Mouse (Mus musculus) right cerebral cortex, postnatal 14 days (tissue): ENCODE measurements at regions not wholly inside any gene's neighbourhood (a gene's known extent, or its start where the extent isn't known, plus 50 kb on each side); places are given as distances from the start of the nearest gene placed in this dataset.

ENCODE experiments used
- DNase-seq: peaks from one replicate; pipeline ENCODE4 v3.0.0; 2022

GRCm38 (mm10) chr13:102537424-102538242 is 155.7 kb upstream of the Cd180 start:
- DNase-seq, result no peak

GRCm38 (mm10) chr13:102540436-102540835 is 152.9 kb upstream of the Cd180 start:
- no peak for DNase-seq

GRCm38 (mm10) chr13:102544359-102545165 is 148.8 kb upstream of the Cd180 start:
- DNase-seq, result no peak

GRCm38 (mm10) chr13:102545845-102546615 is 147.3 kb upstream of the Cd180 start:
- no peak for DNase-seq

DNA sequence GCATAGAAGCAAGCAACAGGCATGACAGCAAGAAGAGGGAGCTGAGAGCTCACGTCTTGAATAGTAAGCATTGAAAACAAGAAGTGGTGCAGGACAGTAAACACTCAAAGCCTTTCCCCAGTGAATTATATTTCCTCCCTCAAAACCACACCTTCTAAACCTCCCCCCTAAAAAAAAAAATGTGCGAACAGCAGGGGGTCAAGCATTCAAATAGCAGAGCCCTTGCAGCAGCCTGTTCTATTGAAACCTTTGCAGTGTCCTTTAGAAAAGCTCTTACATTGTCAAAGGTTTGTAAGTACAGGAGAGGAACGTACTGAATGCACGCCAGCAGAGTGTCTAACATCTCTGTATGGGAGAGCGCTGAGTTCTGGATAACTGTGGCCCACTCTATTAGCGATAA is 145.1 kb upstream of the Cd180 start:
- no peak for DNase-seq

- no peak for DNase-seq
These were observed 126.3 kb upstream of the Cd180 start for GRCm38 (mm10) chr13:102566846-102567572.

DNA sequence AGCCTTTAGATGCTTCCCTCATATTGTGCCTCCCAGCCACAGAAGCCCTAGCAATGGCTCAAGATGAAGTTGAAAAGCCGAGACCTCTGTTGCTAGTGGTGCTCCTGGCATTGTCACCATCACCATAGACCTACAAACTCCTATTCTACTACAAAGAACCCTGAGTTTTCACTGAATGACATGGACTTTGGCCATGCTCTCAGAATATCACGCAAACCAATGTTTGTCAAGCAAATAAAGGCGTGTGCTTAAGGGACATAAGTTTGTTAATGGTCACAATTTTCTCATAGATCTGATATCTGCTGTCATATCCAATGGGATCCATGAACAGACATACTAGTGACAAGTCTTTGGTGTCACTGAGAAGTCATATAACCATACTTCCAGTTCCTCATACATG is 123.8 kb upstream of the Cd180 start:
- DNase-seq, result no peak

- DNase-seq, result no peak
These were observed 123.1 kb upstream of the Cd180 start for GRCm38 (mm10) chr13:102570286-102570685.

GRCm38 (mm10) chr13:102573286-102573921 is 120.0 kb upstream of the Cd180 start:
- peak; percentile 29 for DNase-seq

- DNase-seq, result no peak
These were observed 116.3 kb upstream of the Cd180 start for GRCm38 (mm10) chr13:102576871-102577662.

- DNase-seq, result no peak
These were observed 114.5 kb upstream of the Cd180 start for GRCm38 (mm10) chr13:102578811-102579210.

- DNase-seq, result no peak
These were observed 113.7 kb upstream of the Cd180 start for GRCm38 (mm10) chr13:102579638-102580037.

- no peak for DNase-seq
These were observed 109.2 kb upstream of the Cd180 start for GRCm38 (mm10) chr13:102583984-102584645.

DNA sequence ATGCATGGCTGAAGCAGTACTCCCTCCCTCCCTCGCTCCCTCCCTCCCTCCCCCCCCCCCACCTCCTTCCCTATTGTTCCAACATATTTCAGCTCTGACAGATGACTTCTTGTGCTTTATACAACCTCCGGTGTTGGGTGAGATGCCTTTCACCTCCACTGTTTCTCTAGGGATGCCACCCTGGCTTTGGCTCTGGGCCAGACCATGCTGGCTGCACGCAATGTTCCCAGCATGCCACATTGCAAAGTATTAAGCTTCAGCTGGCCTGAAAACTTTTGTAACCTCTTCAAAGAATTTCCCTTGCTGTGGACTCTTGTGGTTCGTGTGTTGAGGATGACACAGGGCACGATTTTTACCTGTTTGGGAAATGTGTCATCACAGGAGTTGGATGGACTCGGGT is 107.1 kb upstream of the Cd180 start:
- DNase-seq, result no peak

DNA sequence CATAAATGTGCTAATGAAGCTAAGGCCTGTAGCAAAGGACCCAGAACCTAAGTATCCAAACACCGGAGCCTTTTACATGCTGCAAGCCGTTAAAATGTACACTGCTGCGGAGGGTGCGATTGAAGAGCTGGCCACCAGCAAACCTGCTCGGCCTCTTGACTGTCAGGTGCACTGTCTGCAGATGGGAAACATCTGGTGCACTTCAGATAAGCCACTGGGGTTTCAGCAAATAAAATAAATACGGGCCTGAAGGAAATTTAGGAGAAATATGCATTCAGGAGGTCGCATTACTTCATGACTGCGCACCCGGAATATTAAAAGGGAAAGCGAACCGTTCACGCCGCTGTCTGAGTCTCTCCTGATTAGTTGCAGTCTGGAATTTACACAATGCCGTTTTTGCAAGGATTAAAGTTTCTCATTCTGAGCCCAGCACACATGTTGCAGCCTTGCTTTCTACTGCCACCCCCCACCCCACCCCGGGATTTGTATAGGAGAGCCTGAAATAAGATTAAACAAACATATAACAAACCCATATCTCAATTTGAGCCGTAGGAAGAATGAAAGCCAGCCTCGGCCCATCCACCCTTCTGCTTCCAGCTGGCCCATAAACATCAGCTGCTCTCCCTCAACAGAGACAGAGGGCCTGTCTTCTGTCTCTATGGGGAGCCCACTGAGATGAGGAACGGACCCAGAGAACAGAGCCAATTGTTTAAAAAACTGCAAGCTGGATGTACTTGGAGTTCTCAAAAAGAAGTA is 103.5 kb upstream of the Cd180 start:
- DNase-seq, result peak; percentile 8

DNA sequence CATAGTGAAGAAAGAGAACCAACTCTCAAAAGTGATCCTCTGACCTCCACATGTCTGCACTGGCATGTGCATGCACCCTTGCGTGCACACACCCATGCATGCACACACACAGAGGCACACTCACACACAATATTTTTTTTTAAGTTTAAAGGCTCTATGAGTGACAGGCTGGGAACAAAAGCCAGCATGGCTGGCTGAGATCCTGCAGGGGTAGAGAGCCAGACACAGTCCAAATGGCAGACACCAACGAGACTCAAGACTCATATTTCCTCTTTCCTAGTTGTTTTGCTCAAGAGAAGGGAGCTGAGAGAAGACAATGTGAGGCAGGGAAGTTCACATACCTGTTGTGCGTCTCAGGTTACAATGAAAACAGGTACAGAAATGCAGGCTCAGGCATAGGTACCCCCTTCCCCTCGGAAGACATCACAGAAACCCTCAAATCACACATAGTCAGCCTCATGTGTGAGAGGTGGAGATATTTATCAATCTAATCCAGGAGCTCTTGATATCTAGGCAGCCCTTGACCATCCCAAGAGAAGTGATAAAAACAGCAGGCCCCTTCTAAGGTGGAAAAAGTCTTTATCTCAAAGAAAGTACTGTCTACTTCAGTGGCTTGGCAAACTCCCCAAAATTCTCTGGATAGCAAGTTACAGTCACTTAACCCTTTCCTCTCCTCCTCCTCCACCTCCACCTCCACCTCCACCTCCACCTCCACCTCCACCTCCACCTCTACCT is 101.4 kb upstream of the Cd180 start:
- no peak for DNase-seq

DNA sequence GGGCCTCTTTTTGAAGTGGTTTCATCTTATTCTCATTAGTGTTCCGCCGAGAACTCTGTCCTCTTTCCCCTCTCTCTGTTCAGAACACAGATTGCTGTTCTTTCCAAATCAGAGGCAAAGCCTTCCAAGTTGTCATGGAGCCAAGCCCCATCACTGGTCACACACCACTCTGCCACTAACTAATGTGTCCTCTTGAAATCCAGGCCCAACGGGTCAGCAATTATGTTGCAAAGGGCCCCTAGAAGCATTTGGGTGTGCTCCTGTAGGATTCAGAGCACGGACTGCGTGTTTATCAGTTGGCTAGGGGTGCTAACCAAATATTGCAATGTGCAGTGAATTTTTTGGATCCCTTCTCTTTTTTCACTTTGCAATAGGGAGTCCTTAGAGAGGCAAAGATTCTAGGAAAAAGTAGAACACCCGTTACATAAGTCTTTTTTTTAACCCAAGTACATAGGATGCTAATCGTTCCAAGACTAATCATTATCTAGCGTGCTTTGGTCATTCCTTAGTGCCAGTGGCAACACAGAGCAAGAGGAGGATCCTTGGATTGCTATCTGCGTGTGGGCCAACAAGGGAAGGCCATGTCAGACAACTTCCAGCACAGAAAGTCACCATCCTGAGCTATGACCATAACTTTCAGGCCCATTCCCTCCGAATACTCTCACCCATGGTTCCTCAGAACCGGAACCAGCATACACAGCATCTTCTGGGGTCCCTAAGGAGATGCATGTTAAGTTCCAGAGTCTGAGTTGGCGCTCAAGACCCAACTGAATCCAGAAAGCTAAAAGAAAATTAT is 99.8 kb upstream of the Cd180 start:
- peak; percentile 10 for DNase-seq

DNA sequence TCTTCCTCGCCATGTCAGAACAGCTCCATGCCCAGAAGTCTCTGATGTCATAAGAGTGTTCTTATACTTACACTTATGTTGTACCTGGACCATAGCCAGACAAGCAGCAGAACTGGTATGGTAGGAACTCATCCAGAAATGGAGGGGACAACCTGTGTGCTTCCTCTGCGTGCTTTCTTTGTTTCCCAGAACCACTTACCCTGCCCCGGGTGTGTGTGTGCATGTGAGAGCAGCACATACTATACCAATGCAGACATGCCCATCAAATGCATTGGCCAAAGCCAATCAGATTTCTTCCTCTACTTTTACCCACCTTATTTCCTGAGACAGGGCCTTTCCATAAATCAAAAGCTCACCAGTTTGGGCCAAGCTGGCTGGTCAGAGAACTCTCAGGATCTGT is 99.2 kb upstream of the Cd180 start:
- no peak for DNase-seq
